Mouse (Mus musculus) midbrain, embryonic 14.5 days (tissue): ENCODE data around the gene Slc16a5. TPM values are rescaled to one million over a fixed set of nuclear protein-coding genes. Genes with fewer than 3 reads are reported as not detected.
"Not testable (repeated sequence)": the region's sequence is repeated elsewhere in the genome, so short reads cannot be mapped to it uniquely, and the experiment has no call there.

Experiments
- ATAC-seq: fragments of 200-750 bp; cut with Nextera tagmentation; 2 replicates; pipeline ENCODE4 v1.8.0; 2017; ENCODE audit warnings: moderate number of reproducible peaks, moderate library complexity; ENCODE audit not compliant: low FRiP score, low TSS enrichment
- DNase-seq: peaks from one replicate; pipeline ENCODE4 v3.0.0-alpha.2; 2015
- H3K27ac ChIP-seq: fragments of 300-500 bp; sonication (generic); replicated peaks from 2 replicates; pipeline ENCODE4 v1.5.1; 2014; ENCODE audit warnings: mild to moderate bottlenecking, low read depth, low read length, moderate library complexity
- H3K27me3 ChIP-seq: fragments of 300-500 bp; sonication (generic); 2 replicates; pipeline ENCODE4 v1.6.1; 2014; ENCODE audit warnings: low read length, control low read depth, mixed read lengths; ENCODE audit not compliant: control insufficient read depth, insufficient read depth
- H3K36me3 ChIP-seq: fragments of 300-500 bp; sonication (generic); 2 replicates; pipeline ENCODE4 v1.6.1; 2014; ENCODE audit warnings: low read length, control low read depth; ENCODE audit not compliant: control insufficient read depth, insufficient read depth
- H3K4me1 ChIP-seq: fragments of 300-500 bp; sonication (generic); 2 replicates; pipeline ENCODE4 v1.6.1; 2014; ENCODE audit warnings: mild to moderate bottlenecking, antibody characterized with exemption, low read length, control low read depth; ENCODE audit not compliant: control insufficient read depth, insufficient read depth
- H3K4me2 ChIP-seq: fragments of 300-500 bp; sonication (generic); 2 replicates; pipeline ENCODE4 v1.6.1; 2014; ENCODE audit warnings: mild to moderate bottlenecking, low read length, moderate library complexity
- H3K4me3 ChIP-seq: fragments of 300-500 bp; sonication (generic); replicated peaks from 2 replicates; pipeline ENCODE4 v1.5.1; 2014; ENCODE audit warnings: low read depth, low read length
- H3K9ac ChIP-seq: fragments of 300-500 bp; sonication (generic); replicated peaks from 2 replicates; pipeline ENCODE4 v1.6.1; 2014; ENCODE audit warnings: mild to moderate bottlenecking, low read length, moderate library complexity
- H3K9me3 ChIP-seq: fragments of 300-500 bp; sonication (generic); 2 replicates; pipeline ENCODE4 v1.6.1; 2016; ENCODE audit warnings: low read length, control low read depth, mixed read lengths; ENCODE audit not compliant: control insufficient read depth
- WGBS: fragments of 180-500 bp; shearing (Covaris S2); extraction: QIAGEN DNeasy Blood & Tissue Kit; methylation state at CpG from one replicate; pipeline ENCODE4 v1.1.7; 2014; 5-methylcytosine and 5-hydroxymethylcytosine counted together
- polyA plus RNA-seq: library from polyadenylated mRNA; unstranded; fragments of >200 nt; fragmentation: Nextera tagmentation; extraction: Ambion mirVana; gene quantifications from 2 replicates; pipeline ENCODE4 v1.2.1, GENCODE M21; 2014

Slc16a5 gene
- polyA plus RNA-seq, 1 experiment from 2014 or later = not detected

- Histone ChIP-seq H3K9ac (no peak overlapping the region), H3K27me3 (no peaks in the 10 kb centered on the region), H3K4me3 (no peak overlapping the region), H3K4me1 (no peaks in the 10 kb centered on the region), H3K4me2 (no peak overlapping the region), H3K27ac (no peak overlapping the region), H3K36me3 (no peaks in the 10 kb centered on the region), H3K9me3 (no peaks in the 10 kb centered on the region)
- no peak for ATAC-seq
- WGBS = 76% methylated on average over 4 of the region's 4 CpGs
- no peak for DNase-seq
These were observed 9.0 kb upstream of the Slc16a5 start for GRCm38 (mm10) chr11:115453306-115453705.

DNA sequence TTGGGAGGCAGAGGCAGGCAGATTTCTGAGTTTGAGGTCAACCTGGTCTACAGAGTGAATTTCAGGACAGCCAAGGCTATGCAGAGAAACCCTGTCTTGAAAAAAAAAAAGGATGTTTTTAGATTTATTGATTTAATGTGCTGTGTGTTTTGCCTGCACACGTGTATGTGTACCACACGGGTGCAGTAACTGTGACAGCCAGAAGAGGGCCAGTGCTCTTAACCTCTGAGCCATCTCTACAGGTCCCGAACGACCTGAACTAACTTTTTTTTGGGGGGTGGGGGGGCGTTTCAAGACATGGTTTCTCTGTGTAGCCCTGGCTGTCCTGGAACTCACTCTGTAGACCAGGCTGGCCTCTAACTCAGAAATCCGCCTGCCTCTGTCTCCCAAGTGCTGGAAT, 7.5 kb upstream of the Slc16a5 start:
- H3K4me1 ChIP-seq, ATAC-seq, H3K27ac ChIP-seq, DNase-seq, H3K9me3 ChIP-seq, H3K4me3 ChIP-seq, H3K9ac ChIP-seq, H3K4me2 ChIP-seq, H3K27me3 ChIP-seq, H3K36me3 ChIP-seq: not testable (repeated sequence)
- WGBS = 89% methylated on average over 6 of the region's 6 CpGs

GRCm38 (mm10) chr11:115455619-115456018, 6.7 kb upstream of the Slc16a5 start:
- WGBS = 86% methylated on average over 15 of the region's 15 CpGs
- H3K9me3 ChIP-seq = no peaks in the 10 kb centered on the region
- H3K4me2 ChIP-seq = no peak overlapping the region
- ATAC-seq (no peak), DNase-seq (no peak)
- H3K4me3 ChIP-seq = no peak overlapping the region
- H3K27me3 ChIP-seq = no peaks in the 10 kb centered on the region
- H3K4me1 ChIP-seq = no peaks in the 10 kb centered on the region
- H3K36me3 ChIP-seq = no peaks in the 10 kb centered on the region
- H3K27ac ChIP-seq = no peak overlapping the region
- no peak overlapping the region for H3K9ac ChIP-seq

- Histone ChIP-seq H3K9ac (no peak overlapping the region), H3K27me3 (no peaks in the 10 kb centered on the region), H3K4me1 (no peaks in the 10 kb centered on the region), H3K4me2 (no peak overlapping the region), H3K36me3 (no peaks in the 10 kb centered on the region), H3K9me3 (no peaks in the 10 kb centered on the region), H3K27ac (no peak overlapping the region), H3K4me3 (no peak overlapping the region)
- DNase-seq = no peak
- no peak for ATAC-seq
- 86% methylated on average over 5 of the region's 5 CpGs for WGBS
These were observed 6.1 kb upstream of the Slc16a5 start for GRCm38 (mm10) chr11:115456182-115456581.

GRCm38 (mm10) chr11:115457405-115457804, 4.9 kb upstream of the Slc16a5 start:
- H3K36me3 ChIP-seq = no peaks in the 10 kb centered on the region
- H3K27me3 ChIP-seq = no peaks in the 10 kb centered on the region
- DNase-seq (no peak), ATAC-seq (no peak)
- WGBS = 42% methylated on average over 6 of the region's 6 CpGs
- no peak overlapping the region for H3K4me3 ChIP-seq
- no peak overlapping the region for H3K9ac ChIP-seq
- no peak overlapping the region for H3K27ac ChIP-seq
- no peaks in the 10 kb centered on the region for H3K9me3 ChIP-seq
- no peak overlapping the region for H3K4me2 ChIP-seq
- H3K4me1 ChIP-seq = no peaks in the 10 kb centered on the region

- WGBS = 18% methylated on average over 8 of the region's 8 CpGs
- Histone ChIP-seq H3K27ac (no peak overlapping the region), H3K27me3 (no peaks in the 10 kb centered on the region), H3K4me2 (no peak overlapping the region), H3K9me3 (no peaks in the 10 kb centered on the region), H3K4me1 (no peaks in the 10 kb centered on the region), H3K4me3 (no peak overlapping the region), H3K9ac (no peak overlapping the region), H3K36me3 (no peaks in the 10 kb centered on the region)
- DNase-seq = no peak
- ATAC-seq = no peak
These were observed 1.3 kb upstream of the Slc16a5 start for GRCm38 (mm10) chr11:115460976-115461375.

- H3K27ac ChIP-seq = no peak overlapping the region
- no peak overlapping the region for H3K9ac ChIP-seq
- H3K9me3 ChIP-seq = no peaks in the 10 kb centered on the region
- 71% methylated on average over 5 of the region's 5 CpGs for WGBS
- no peaks in the 10 kb centered on the region for H3K27me3 ChIP-seq
- no peaks in the 10 kb centered on the region for H3K4me1 ChIP-seq
- H3K4me3 ChIP-seq = no peak overlapping the region
- no peaks in the 10 kb centered on the region for H3K36me3 ChIP-seq
- no peak for DNase-seq
- no peak overlapping the region for H3K4me2 ChIP-seq
- no peak for ATAC-seq
These were observed 430 bp upstream of the Slc16a5 start for GRCm38 (mm10) chr11:115461846-115462242.

DNA sequence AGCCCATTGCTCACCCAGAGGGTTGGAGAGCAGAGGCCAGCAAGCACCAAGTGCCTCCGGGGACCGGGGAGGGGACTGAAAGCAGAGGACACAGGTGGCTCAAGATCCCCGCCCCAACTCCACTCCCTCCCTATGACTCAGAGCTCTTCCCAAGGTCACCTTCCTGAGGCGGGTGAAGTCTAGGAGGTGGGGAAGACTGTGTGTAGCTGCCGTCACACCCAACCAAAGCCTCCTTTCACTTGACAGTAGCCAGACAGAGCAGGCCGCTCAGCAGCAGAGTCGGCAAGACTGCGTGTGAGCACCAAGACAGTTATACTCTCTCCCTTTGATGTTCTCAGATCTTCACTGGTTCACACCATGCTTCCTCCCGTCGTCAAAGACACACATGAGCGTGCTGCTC, 1.1 kb downstream of the Slc16a5 start:
- no peak overlapping the region for H3K27ac ChIP-seq
- H3K9me3 ChIP-seq = no peaks in the 10 kb centered on the region
- no peaks in the 10 kb centered on the region for H3K36me3 ChIP-seq
- no peak for DNase-seq
- 79% methylated on average over 11 of the region's 11 CpGs for WGBS
- no peak for ATAC-seq
- H3K27me3 ChIP-seq = no peaks in the 10 kb centered on the region
- no peak overlapping the region for H3K9ac ChIP-seq
- no peak overlapping the region for H3K4me2 ChIP-seq
- no peaks in the 10 kb centered on the region for H3K4me1 ChIP-seq
- no peak overlapping the region for H3K4me3 ChIP-seq

DNA sequence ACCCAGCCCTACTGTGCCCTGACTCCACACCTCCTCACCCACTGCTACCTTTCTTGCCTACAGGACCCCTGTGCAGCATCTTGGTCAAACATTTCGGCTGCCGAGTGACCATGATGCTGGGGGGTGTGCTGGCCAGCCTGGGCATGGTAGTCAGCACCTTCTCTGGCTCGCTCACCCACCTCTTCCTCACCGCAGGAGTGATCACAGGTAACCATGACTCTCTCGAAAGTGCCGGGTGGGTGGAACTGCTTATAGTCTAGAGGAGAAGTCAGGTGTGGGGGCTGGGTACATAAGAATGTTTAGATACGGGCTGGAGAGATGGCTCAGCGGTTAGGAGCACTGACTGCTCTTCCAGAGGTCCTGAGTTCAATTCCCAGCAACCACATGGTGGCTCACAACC, 2.6 kb downstream of the Slc16a5 start:
- no peaks in the 10 kb centered on the region for H3K27me3 ChIP-seq
- 85% methylated on average over 8 of the region's 8 CpGs for WGBS
- no peaks in the 10 kb centered on the region for H3K36me3 ChIP-seq
- no peak overlapping the region for H3K4me2 ChIP-seq
- ATAC-seq (no peak), DNase-seq (no peak)
- no peaks in the 10 kb centered on the region for H3K9me3 ChIP-seq
- H3K4me1 ChIP-seq = no peaks in the 10 kb centered on the region
- H3K4me3 ChIP-seq = no peak overlapping the region
- no peak overlapping the region for H3K9ac ChIP-seq
- H3K27ac ChIP-seq = no peak overlapping the region
